Mouse (Mus musculus): ENCODE results near the gene Slco3a1.

Slco3a1 gene

DNA sequence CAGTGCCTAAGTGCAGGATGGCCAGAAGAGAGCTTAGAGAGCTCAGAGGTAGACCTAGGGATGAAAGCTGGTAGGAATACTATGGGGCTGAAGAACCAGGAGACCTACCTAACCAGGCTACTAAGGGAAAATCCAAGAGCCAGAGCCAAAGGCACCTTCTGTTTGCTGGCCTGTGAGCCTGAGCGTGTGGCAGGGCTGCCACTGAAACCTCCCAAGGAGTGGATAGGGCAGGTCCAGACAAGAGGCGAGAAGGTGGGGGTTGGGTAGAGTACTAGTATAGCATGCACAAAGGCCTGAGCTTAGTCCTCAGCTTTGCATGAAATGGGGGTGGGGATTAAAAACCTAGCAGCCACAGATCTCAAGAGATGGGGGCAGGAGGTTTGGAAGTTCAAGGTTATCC is 156.3 kb downstream of the Slco3a1 start:
- in situ Hi-C loops (cut with MboI; ENCODE audit: unreplicated experiment in 2 of 2): no loop called here

DNA sequence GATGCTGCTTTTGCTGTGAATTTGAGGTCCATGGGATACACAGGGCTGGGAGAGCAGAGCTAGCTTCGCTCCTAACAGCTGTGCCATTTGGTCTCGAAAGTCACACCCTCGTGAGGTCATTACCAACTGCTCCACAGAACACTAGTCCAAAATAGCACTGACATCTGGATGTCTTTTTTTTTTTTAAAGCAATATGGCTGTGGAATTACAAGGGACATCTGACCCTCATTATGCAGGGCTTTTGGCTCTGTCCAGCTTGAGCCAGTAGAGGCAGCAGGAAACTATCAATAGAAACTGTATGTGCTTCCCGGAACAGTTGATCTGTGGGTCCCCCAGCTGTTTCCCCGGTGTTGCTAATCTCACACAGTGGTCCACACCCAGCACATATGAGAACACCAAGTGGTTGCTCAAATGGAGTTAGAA is 163.1 kb downstream of the Slco3a1 start:
- in situ Hi-C loops (cut with MboI; ENCODE audit: unreplicated experiment in 2 of 2): no loop called here

GRCm38 (mm10) chr7:74389570-74389969 is 165.0 kb downstream of the Slco3a1 start:
- in situ Hi-C loops (cut with MboI; ENCODE audit: unreplicated experiment in 2 of 2): no loop called here

- in situ Hi-C loops (cut with MboI; ENCODE audit: unreplicated experiment in 2 of 2): no loop called here
Measured at GRCm38 (mm10) chr7:74386257-74386656, 168.3 kb downstream of the Slco3a1 start.

DNA sequence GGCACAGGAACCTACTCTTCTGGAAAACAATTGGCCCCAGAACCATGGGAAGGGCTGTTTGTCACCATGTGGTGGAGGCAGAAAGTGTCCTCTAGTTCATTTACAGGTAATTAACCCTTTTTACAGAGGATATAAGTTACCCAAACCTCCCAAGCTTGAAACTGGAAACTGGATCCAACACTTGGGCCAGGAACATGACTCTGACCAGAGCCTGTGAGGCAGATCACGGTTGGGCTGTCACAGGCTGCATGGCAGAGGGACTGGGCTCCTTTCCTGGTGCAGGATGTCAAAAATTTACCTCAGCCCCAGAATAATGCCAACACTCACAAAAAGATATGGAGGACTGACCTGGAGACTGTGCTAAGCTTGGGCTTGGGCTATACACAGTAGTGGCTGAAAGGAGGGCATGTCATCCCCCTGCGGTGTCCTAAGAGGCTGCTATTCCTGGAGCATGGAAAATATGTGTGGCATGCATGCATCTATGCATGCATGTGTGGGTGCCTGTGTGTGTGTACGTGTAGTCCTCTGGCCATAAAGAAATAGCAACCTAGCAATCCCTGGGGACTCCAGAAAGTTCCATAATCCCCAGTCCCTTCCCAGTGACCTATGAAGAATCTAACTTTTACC is 171.4 kb downstream of the Slco3a1 start:
- in situ Hi-C loops (cut with MboI; ENCODE audit: unreplicated experiment in 2 of 2): no loop called here

- in situ Hi-C loops (cut with MboI; ENCODE audit: unreplicated experiment in 2 of 2): no loop called here
Measured at GRCm38 (mm10) chr7:74382286-74382685, 172.3 kb downstream of the Slco3a1 start.

DNA sequence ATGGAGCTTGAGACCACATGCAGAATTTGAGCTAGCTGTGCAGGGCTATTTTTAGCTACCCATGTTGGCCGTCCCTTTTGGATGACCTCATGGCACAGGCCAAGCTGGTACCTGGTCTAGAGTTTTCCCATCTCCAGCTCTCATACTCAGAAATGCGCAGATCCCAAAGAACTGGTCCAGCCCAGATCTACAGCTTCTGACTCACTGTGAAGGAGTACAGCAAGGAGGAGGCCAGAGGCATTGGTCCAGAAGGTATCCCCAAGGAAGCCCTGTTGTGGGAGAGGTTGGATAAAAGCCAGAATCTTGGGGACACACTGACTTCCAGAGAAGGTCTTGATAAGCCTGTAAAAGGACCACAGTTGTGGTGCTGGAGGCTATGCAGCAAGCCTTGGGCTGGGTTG is 172.7 kb downstream of the Slco3a1 start:
- in situ Hi-C loops (cut with MboI; ENCODE audit: unreplicated experiment in 2 of 2): no loop called here

DNA sequence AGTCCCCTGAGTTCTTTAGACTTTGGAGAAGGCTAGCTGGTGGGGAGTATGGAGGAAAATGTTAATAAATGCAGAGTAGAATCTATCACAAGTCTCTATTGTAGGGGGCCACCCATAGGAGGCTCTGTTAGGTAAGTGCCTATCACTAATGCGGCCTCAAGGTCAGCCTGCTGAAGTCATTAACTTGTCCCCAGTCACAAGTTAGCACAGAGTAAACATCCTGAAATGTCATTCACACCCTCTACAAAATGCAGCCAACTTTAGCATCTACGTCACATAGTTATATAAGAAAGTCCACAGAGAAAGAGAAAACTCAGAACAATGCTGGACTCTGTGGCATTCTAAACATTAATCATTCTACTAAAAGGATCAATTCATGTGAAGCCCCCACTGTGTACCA is 173.5 kb downstream of the Slco3a1 start:
- in situ Hi-C loops (cut with MboI; ENCODE audit: unreplicated experiment in 2 of 2): no loop called here

GRCm38 (mm10) chr7:74377909-74378308 is 176.7 kb downstream of the Slco3a1 start:
- in situ Hi-C loops (cut with MboI; ENCODE audit: unreplicated experiment in 2 of 2): no loop called here

DNA sequence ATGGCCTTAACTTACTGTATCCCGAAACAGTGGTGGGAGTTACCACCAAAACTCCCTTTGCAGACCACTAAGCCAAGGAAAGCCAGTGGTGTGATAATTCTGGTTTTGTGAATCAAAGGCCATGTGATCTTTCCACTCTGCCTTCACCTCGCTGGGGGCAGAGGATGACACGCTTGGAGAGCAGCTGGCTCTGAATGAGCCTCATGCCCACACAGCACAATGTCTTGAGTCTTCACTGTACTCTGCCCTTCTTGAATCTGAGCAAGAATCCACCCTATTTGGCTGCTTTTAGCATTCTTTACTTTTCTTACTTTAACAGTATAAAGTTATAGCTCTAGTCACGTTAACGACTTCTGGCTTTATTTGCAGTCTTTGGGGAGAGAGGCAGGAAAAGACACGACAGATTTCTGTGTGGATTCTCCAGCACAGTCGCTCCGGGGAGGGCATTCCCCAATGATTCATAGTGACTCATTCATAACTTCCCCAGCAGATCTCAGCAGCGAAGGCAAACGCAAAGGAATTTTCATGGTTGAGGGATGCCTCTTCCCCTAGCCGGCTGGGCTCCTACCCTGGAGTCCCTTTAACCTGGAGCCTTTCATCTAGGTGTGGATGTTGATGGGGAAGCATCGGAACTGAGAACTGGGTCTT is 178.1 kb downstream of the Slco3a1 start:
- in situ Hi-C loops (cut with MboI; ENCODE audit: unreplicated experiment in 2 of 2): no loop called here

GRCm38 (mm10) chr7:74375174-74375957 is 179.2 kb downstream of the Slco3a1 start:
- in situ Hi-C loops (cut with MboI; ENCODE audit: unreplicated experiment in 2 of 2): no loop called here

DNA sequence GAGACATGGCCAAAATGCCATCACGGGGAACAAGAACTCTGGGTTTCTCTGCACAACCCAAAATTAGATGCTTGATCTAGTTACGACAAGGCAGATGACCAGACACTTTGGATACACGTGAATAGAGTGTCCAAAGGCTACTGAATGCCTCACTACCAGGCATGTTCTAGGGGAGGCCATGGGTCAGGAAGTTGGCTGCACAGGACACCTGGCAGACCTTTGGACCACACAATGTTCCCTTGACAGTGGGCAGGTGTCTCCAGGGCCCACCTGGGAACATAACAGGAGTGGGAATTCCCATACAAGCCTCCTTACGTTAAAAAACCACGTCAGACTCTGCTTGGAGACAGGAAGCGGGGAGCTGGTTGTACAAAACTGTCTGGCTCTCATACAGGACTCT is 181.5 kb downstream of the Slco3a1 start:
- in situ Hi-C loops (cut with MboI; ENCODE audit: unreplicated experiment in 2 of 2): loop anchor here in 1 of 2 experiments (25.0 kb wide), 1 partner anchor 961 kb away; no protein-coding TSS in a partner anchor

GRCm38 (mm10) chr7:74372141-74372582 is 182.4 kb downstream of the Slco3a1 start:
- in situ Hi-C loops (cut with MboI; ENCODE audit: unreplicated experiment in 2 of 2): loop anchor here in 1 of 2 experiments (25.0 kb wide), 1 partner anchor 960 kb away; no protein-coding TSS in a partner anchor

GRCm38 (mm10) chr7:74371656-74372055 is 182.9 kb downstream of the Slco3a1 start:
- in situ Hi-C loops (cut with MboI; ENCODE audit: unreplicated experiment in 2 of 2): loop anchor here in 1 of 2 experiments (25.0 kb wide), 1 partner anchor 959 kb away; no protein-coding TSS in a partner anchor

- in situ Hi-C loops (cut with MboI; ENCODE audit: unreplicated experiment in 2 of 2): loop anchor here in 1 of 2 experiments (25.0 kb wide), 1 partner anchor 959 kb away; no protein-coding TSS in a partner anchor
Measured at GRCm38 (mm10) chr7:74371208-74371607, 183.4 kb downstream of the Slco3a1 start.

DNA sequence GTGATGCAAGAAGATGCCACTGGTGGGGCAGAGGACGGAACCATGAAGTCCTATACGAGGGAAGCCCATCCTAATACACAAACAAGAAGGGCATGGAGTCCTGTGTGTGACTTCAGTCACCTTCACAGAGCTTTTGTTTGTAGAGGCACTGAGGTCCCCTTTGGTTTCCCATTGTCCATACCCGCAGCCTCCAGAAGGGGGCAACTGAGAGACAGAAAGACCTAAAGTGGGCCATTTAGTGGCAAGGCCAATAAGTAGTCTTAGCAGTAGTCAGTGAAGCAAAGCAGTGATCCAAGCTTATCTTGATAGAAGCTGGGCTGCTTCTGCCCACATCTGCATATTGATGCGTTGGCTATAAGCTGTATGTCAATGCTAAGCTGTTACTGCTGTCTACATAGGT is 184.9 kb downstream of the Slco3a1 start:
- in situ Hi-C loops (cut with MboI; ENCODE audit: unreplicated experiment in 2 of 2): loop anchor here in 1 of 2 experiments (25.0 kb wide), 1 partner anchor 957 kb away; no protein-coding TSS in a partner anchor

GRCm38 (mm10) chr7:74368256-74368980 is 186.2 kb downstream of the Slco3a1 start:
- in situ Hi-C loops (cut with MboI; ENCODE audit: unreplicated experiment in 2 of 2): loop anchor here in 1 of 2 experiments (25.0 kb wide), 1 partner anchor 956 kb away; no protein-coding TSS in a partner anchor

DNA sequence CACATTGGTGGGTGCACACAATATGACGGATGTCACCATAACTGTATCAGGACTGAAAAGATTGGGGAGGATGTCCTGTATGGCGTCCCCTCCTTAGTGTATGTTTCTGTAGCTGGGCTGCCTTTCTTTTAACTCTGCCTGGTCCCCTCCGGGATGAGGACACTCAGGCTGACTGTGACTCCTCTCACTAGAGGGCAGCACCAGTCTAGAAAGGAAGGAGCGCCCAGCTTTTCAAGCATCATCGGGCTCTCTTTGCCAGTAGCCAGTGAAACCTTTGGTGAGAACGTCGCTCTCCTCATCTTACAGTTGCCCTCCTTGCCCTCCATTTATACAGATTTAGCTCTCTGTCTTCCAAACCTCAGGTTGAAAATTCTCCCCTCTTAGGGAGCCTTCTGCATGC is 187.2 kb downstream of the Slco3a1 start:
- in situ Hi-C loops (cut with MboI; ENCODE audit: unreplicated experiment in 2 of 2): loop anchor here in 1 of 2 experiments (25.0 kb wide), 1 partner anchor 955 kb away; no protein-coding TSS in a partner anchor

GRCm38 (mm10) chr7:74365623-74366022 is 189.0 kb downstream of the Slco3a1 start:
- in situ Hi-C loops (cut with MboI; ENCODE audit: unreplicated experiment in 2 of 2): loop anchor here in 1 of 2 experiments (25.0 kb wide), 1 partner anchor 953 kb away; no protein-coding TSS in a partner anchor

DNA sequence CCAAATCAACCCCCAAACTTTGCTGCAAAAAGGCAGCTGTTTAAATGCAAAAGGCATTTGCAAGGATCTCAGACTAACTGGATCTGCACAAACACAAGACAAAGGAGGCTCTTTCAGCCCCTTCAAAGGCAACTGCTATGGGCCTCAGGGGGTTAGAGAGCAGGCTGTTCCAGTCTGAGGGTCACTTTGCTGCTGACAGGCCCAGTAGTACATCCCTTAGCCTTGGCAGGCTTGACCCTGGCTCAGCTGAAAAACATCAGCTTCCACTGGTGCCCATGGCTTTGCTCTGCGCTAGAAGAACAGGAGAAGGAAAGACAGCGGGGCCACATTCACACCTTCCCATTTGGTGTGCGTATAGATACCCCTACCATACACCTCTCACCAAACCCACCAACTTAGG is 189.6 kb downstream of the Slco3a1 start:
- in situ Hi-C loops (cut with MboI; ENCODE audit: unreplicated experiment in 2 of 2): loop anchor here in 1 of 2 experiments (25.0 kb wide), 1 partner anchor 953 kb away; no protein-coding TSS in a partner anchor
